Mouse (Mus musculus) spleen, postnatal 10 days (tissue): ENCODE results near the gene Mapk11.

Experiments used
- DNase-seq, 2 experiments: peaks; one replicate each; pipeline ENCODE4 v3.0.0; 2021 to 2022; ENCODE audit warnings: low spot score in 2 of 2

Gene Mapk11

GRCm38 (mm10) chr15:89104425-89104824 is 45.0 kb downstream of the Mapk11 start:
- no peak for DNase-seq

- no peak for DNase-seq
Measured at GRCm38 (mm10) chr15:89103921-89104320, 45.5 kb downstream of the Mapk11 start.

GRCm38 (mm10) chr15:89102646-89103045 is 46.8 kb downstream of the Mapk11 start:
- no peak for DNase-seq

- no peak for DNase-seq
Measured at GRCm38 (mm10) chr15:89100823-89101222, 48.6 kb downstream of the Mapk11 start.

- DNase-seq = no peak
Measured at GRCm38 (mm10) chr15:89098616-89099015, 50.8 kb downstream of the Mapk11 start.

GRCm38 (mm10) chr15:89097450-89097849 is 52.0 kb downstream of the Mapk11 start:
- no peak for DNase-seq
